Mouse (Mus musculus): ENCODE data around the gene Zfp853. TPM values are rescaled to one million over a fixed set of nuclear protein-coding genes. Genes with fewer than 3 reads are reported as not detected.

The Zfp853 gene
- not detected for total RNA-seq (2022)

DNA sequence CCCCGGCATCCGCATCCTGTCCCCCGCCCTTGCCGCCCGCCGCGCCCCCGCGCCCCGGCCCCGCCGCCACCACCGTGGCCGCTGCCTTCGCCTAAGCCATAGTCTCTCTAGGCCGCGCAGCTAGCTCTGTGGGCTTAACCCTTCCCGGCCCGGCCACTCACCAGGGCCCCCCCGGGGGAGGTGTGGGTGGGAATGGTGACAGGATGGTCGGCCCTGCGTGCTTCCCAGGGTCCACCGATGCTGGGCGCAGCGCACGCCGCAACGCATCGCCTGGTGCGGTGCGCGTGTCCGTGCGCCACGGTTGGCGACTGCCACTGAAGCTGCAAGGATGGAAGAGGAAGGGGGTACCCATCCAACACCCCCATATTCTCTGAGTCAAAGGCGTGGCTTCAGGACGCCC is at the start of gene Zfp853:
Zfp853 (minus strand) TSS at position 220 of the 400 bp plus-strand sequence.
- no peak for DNase-seq (ENCODE audit: low spot score in 2 of 2)

DNA sequence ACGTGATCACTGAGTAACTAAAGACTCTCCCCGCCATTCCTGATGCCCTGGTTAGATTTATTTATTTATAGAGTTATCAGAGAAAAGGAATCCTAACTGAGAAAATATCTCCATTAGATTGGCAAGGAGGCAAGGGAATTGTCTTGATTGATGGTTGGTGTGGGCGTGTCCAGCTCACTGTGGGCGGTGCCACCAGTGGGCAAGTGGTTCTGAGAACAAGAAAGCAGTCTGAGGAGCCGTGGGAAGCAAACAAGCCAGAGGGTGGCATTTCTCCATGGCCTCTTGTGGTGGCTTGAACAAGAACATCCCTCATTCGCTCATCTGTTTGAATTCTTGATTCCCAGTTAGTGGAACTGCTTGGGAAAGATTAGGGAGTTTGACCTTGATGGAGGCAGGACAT is 46.2 kb upstream of the Zfp853 start:
- no peak for DNase-seq (ENCODE audit: low spot score in 2 of 2)

DNA sequence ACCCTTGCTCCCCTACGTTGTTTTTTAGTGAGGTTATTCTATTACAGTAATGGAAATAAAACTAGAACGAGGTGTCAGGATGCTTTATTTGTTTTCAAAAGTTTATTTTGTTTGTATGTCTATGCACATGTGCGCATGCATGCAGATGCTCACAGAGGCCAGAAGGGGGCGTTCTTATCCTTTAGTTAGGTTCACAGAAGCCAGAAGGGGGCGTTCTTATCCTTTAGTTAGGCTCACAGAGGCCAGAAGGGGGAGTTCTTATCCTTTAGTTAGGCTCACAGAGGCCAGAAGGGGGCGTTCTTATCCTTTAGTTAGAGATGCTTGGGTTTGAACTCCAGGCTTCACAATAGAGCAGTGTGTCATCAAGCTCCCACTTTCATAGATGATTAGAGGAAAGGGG is 43.1 kb upstream of the Zfp853 start:
- DNase-seq (ENCODE audit: low spot score in 2 of 2): no peak

DNA sequence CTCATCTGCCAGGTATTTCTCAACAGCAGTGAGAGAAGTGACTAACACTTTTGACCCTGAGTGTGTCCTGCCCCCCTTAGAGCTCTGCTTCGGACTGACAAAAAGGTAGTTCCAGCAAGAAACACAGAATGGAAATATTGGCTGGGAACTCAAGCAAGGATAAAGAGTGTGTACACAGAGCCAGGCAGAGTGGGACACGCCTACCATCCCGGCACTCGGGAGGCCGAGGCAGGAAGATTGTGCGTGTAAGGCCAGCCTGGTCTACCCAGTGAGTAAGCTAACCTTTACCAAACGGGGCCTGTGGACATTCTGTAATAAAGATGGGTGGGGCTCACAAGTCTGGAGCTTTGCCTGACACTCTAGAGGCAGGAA is 41.7 kb upstream of the Zfp853 start:
- no peak for DNase-seq (ENCODE audit: low spot score in 2 of 2)

DNA sequence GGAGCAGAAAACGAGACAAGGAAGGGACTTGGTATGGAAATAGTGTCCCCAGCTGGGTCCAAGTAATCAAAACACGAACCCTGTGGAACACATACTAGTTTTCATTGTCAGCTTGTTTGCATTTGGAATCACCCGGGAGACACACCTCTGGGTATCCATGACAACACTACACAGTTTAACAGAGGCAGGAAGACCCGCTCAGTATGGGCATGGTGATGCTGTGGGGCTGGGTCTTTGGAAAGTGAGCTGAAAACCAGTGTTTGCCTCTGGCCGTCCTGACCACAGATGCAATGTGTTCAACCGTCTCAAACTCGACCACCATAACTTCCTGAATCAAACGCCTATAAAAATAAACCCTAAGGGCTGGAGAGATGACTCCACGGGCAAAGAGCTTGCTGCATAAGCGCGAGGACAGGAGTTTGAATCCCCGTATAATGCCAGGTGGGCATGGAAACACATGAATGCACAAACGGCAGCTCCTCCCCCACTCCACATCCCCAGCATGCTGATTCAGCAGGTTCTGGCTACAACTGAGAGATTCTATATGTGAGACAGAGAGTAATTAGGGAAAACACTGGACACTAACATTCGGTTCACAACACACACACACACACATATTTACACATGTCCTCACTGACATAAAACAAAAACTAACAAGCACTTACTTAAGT is 41.1 kb upstream of the Zfp853 start:
- DNase-seq (ENCODE audit: low spot score in 2 of 2): no peak

DNA sequence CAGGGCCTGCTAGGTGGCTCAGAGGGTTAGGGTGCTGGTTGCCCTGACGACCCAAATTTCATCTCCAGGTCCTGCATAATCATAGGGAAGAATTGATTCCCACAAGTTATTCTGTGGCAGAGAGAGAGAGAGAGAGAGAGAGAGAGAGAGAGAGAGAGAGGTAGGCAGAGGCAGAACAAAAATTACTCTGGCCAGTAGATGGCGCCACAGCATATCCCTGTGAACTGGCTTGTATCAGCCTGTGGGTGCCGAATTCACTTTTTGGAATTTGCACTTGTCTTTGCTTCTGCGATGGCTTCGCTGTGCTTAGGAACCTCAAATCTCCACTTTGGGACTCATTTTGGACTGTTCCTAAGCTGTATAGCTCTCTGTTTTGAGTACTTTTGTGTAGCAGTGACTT is 40.4 kb upstream of the Zfp853 start:
- DNase-seq (ENCODE audit: low spot score in 2 of 2): peak; percentile 48 to 54

DNA sequence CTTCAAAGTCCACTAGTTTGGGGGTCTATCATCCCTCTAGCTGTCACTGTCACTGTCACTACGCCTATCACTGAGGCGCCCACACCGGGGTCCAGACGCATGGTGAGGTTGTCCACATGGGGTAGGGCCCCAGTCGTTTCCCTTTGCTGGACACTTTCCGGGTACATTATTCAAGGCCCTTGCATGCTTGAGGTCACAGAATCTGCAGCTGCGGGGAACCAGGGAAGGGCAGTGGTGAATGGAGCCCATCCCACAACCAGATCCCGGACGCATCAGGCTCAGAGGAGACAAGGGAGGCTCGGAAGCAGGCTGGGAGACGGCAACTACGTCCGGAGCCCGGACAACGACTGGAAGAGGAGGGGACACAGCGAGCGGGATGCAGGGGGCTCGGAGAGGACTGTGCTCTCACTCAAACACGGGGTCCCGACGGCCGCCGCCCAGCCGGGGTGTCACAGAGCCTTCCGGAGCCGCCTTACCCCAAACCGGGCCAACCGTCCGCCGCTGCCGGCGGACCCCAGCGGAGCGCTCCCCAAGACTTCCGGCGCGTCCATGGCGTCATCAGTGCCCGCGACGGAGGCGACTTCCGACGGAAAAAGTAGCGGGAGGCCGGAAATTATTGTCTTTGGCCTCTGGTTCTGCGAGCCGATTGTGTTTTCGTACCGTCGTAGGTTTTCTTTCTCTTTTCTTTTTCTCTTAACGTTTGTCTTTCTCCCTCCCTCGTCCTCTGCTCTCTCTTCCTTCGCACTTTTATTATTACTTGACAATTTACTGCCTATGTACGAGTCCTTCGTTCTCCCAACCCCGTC is 35.5 kb upstream of the Zfp853 start, which contains the start of gene Zdhhc4:
Zdhhc4 (minus strand) TSS at position 567 of the 806 bp plus-strand sequence.
- DNase-seq (ENCODE audit: low spot score in 2 of 2): peak; percentile 62 to 64

DNA sequence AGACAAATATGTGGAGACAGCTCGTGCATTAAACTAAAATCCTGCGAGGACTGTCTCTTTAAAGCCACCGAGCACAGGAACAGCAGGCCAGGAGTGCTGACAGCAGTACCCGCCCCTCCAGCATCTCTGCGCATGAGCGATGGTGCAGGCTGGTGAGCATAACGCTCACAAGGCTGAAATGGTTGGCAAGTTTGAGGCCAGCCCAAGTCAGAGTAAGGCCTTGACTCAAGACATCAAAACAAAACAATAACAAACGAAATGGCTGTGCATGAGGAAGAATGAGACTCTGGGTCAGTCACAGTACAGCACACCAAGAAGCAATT is 23.8 kb upstream of the Zfp853 start:
- no peak for DNase-seq (ENCODE audit: low spot score in 2 of 2)

DNA sequence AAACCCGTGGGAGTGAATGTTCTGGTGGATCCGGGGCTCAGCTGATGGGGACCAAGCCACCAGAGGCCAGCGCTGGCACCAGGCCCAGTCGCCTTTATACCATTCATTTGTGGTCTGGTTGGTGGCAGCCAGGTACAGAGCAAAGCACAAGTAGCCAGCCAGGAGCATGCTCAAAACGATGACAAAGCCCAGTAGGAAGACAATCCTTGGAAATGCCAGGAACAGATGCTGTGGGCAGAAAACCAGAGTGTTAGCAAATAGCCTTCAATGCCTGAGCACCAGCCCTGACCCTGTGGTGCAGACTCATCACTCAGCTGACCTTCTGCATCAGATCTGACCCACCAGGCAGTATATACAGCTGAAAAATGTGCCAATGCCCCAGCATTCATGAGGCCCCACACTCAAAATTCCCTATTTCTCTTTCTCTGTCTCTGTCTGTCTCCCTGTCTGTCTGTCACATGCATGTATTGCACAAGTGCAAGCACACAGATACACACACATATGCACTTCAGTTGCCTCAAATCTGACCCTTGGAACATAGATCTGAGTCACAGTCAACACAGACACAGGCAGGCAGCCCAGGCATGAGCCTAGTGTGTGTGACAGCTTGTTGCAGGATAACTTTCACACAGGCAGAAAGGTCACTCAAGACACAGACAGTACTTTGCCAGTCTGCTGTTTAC is 23.3 kb upstream of the Zfp853 start:
- no peak for DNase-seq (ENCODE audit: low spot score in 2 of 2)

DNA sequence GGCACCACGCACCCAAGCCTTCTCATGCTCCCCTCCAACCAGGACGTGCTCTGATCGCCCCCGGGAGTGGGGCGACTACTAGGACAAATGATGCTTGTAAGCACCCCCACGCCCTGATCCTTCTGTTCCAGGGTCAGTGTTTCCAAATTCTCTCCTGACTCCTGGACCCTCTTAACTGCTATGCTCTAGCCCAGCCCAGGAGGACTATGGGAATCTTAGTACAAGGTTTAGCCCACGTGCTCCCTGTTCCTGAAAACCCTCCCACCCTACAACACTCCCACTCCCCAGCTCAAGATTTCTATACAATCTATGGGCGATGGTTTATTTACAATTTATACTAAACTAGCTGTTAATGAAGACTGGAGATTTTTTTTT is 22.1 kb upstream of the Zfp853 start:
- DNase-seq (ENCODE audit: low spot score in 2 of 2): no peak

DNA sequence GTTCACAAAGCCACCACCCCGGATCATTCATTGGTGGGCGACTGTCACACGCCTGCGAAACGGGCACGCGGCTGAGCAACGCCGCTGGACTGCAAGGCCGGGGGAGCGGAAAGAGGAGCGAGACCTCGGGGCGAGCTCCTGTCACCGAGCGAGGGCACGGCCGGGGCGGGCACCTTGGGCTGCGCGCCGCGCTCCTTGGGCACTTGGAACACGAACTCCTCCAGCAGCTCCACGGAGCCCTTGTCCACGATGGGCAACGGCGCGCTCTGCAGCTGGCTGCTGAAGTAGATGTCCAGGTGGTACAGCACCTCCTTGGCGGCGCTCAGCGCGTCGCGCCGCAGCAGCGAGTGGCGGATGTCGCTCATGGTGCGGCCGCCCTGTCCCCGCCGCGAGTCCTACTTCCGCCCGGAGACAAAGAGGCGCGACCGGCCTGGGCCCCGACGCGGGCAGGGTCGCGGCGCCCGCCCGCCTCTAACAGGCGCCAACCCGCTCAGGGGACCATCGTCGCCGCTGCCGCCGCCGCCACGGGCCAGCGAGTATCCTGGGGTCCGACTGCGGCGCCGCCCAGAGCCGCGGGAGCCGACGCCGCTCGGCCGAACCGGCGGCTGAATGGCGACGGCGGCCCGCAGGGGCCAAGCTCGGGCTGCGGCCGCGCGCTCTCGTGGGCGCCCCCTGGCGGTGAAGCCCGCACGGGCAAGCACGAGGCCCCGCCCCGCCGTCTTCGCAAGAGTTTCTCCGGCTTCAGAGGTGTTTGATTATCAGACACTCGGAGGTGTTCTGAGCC is 21.5 kb upstream of the Zfp853 start, which contains the start of gene E130309D02Rik:
E130309D02Rik (minus strand) TSS at position 631 of the 784 bp plus-strand sequence.
- peak; percentile 73 to 78 for DNase-seq (ENCODE audit: low spot score in 2 of 2)

DNA sequence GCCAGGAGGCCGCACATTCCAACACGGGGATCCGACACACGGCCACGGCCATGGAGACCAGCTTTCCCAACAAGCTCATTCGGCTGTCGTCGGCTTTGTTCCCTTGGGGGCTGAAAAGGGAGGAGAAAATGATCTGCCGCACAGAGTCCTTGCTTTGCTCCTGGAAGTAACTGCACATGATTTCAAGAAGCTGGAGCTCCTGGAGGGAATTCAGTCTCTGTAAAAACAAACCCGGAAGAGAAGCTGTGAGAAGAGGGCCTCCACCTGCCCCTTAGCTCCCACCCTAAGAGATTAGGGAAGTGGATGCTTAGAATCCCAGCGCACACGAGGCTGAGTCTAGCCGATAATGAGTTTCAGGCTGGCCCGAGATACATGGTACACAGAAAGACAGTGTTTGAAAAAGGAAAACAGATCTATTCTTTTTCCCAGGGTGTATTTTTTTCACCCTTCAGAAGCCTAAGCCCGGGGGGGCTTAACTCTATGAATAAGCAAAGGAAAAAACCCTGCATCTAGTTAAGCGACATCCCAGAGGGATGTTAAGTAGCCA is 20.8 kb upstream of the Zfp853 start:
- no peak for DNase-seq (ENCODE audit: low spot score in 2 of 2)

DNA sequence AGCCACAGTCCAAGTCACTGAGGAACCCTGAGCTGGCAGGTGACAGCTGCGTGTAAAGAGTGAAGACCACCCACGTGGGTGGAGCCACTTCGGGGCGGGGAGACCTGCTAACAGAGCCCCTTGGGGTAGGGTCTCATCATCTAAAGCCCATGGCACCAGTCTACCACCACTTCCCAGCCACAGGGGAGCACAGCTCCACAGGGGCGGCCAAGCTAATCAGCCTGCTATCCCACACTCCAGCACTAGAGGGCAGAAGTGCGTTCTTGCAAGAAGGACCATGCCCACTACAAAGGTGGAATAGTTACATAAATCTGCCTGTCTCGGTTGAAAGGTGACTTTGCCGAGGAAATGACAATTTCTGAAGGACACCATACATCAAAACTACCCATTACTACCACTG is 18.5 kb upstream of the Zfp853 start:
- DNase-seq (ENCODE audit: low spot score in 2 of 2): peak; percentile 57 to 60

DNA sequence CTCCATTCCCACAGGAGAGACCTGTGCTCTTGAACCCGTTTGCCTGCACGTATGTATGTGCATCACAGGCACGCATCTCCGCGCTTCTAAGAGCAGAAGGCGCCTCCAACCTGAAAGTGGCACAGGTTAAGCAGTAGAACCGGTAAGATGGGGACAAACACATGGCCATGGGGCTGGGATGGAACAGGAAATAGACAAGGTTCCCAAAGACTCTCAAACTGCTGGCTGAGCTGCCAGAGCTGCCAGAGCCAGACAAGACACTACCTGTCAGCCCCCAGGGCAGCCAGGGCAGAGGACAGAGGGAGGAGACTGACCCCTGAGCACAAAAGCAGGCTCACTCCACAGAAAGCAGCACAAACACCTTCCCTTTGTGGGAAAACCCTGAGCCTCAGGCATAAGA is 16.5 kb upstream of the Zfp853 start:
- no peak for DNase-seq (ENCODE audit: low spot score in 2 of 2)

DNA sequence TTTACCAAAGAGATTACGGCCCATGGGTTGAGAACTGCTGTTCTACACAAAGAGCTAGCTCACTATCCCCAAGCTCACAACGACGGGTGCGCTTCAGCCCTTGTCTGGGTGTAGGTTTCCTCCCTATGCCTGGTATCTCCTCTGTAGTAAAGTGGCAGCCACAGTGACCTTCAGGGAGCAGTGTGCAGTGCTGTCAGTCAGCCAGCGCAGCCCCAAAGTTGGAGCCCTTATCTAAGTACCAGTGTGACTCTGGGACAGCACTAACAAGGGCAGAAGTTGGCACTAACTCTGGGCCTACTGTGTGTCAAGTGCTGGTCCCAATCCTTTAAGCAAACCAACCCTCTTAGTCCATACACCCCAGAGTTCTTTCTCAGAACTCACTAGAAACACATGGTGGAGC is 15.4 kb upstream of the Zfp853 start:
- DNase-seq (ENCODE audit: low spot score in 2 of 2): no peak

DNA sequence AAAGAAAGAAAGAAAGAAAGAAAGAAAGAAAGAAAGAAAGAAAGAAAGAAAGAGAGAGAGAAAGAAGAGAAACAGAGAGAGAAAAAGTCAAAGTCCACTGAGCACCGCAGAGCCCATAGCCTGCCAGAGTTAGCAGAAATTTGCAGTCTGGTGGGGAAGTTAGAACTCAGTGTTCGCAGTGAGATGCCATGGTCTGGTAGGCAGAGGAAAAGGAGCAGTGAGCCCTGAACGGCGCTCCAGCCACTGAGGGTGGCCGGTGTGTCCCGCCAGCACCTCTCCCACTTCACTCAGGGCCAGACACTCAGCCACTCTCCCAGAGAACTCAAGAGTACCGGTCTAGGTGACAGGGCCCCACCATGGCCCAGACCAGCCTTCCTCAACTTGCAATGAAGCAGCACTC is 10.8 kb upstream of the Zfp853 start:
- DNase-seq (ENCODE audit: low spot score in 2 of 2): no peak

DNA sequence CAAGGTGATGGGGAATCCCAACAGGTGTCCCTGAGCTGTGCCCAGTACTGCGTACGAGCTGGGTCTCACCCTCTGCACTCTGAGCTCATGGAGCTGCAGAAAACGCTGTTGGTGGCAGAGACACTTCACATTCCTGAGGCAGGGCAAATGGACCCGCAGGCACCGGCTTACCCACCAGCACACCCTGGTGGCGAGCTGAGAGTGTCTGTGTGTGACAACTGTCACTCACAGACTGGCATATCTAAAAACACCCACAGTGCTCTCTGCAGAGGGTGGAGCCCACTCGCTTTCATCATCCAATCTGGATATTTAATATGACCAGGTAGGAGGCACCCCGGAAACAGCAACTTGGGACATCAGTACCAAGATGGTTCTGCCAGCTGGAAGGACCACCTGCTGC is 7.9 kb upstream of the Zfp853 start:
- DNase-seq (ENCODE audit: low spot score in 2 of 2): no peak

DNA sequence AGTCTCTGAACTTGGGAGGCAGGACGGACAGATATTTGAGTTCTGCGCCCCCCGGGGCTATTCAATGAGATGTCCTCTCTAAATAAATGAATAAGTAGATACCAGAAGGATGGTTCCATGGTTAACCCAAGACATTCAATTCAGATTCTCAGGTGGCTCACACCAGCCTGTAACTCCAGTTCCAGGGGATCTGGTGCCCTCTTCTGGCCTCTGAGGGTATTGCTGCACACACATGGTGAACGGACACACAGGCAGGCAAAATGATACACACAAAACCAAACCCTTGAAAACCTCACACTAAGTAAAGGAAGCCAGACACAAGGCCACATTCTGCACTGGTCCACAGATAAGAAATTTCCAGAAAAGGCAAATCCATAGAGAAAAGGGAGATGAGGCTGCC is 6.3 kb upstream of the Zfp853 start:
- DNase-seq (ENCODE audit: low spot score in 2 of 2): no peak

DNA sequence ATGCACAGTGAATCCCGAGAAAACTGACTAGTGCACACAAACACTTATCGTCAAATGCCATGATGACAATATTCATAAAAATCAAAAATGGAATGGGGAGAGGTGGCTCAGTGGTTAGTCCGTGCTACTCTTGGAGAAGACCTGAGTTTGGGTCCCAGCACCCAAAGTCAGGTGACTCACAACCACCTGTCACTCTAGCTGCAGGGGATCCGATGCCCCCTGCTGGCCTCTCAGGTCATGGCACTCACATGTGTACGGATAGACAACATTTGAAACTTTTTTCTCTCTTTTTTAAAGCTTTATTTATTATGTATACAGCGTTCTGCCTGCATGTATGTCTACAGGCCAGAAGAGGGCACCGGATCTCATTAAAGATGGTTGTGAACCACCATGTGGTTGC is 5.0 kb upstream of the Zfp853 start:
- no peak for DNase-seq (ENCODE audit: low spot score in 2 of 2)

DNA sequence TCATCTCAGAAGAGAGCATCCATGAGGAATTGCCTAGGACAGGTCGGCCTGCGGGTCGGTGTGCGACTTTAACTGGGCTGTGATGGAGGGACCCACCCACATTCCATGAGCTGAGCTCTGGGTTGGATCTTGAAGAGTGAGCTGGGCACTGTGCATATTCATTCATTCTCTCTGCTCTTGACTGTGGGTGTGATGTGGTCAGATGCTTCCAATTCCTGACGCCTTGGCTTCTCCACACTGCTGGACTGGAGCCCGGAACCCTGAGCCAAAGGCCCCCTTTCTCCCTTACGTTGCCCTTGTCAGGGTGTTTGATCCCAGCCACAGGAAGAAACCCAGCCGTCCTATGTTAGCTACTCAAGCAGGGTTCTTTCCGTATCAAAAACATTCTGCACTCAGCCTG is 4.6 kb upstream of the Zfp853 start:
- DNase-seq (ENCODE audit: low spot score in 2 of 2): no peak

DNA sequence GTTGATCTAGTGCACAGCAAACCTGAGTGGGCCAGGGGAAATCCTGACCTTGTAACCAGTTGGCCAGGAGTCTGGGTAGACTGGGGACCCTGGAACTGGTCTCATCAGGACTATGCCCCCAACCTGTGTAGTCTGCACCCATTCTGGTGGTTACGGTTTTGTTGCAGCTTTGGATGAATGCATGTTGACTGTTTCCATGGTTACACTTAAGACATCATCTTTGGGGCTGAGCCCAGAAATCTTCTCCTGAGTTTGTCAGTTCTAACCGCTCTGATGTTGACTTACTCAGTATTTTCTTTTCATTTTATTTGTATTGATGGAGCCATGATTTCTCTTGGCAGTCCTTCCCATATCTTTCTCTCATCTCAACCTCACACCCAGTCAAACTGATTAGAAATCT is 1.9 kb upstream of the Zfp853 start:
- DNase-seq (ENCODE audit: low spot score in 2 of 2): no peak

DNA sequence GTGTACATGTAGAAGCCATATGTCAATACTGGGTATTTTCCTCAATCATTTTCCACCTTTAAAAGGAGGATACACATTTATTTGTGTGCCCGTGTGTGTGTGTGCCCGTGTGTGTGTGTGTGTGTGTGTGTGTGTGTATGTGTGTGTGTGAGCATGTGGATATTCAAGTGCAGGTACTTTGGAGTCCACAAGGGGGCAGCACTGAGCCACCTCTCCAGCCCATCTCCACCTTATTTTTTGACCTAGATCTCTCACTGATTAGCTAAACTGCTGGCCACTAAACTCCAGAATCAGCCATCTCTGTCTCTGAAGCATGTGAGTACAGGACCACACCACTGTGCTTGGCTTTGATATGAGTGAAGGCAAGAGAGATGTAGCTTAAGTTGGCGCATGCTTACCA is 1.4 kb upstream of the Zfp853 start:
- DNase-seq (ENCODE audit: low spot score in 2 of 2): no peak
